Mouse (Mus musculus): ENCODE measurements at regions not wholly inside any gene's neighbourhood (a gene's known extent, or its start where the extent isn't known, plus 50 kb on each side); places are given as distances from the start of the nearest gene placed in this dataset.

GRCm38 (mm10) chr7:121589088-121589605 lies 117.9 kb downstream of the Usp31 start:
- Histone ChIP-seq H3K36me3 (no peaks in the 10 kb centered on the region), H3K9ac (no peak overlapping the region), H3K4me3 (no peak overlapping the region), H3K27ac (replicated peaks) (no peak overlapping the region), H3K9me3 (no peaks in the 10 kb centered on the region), H3K4me1 (no peaks in the 10 kb centered on the region), H3K4me2 (no peak overlapping the region), H3K27me3 (replicated peaks) (no peaks in the 10 kb centered on the region)
- WGBS = 71% methylated on average over 11 of the region's 11 CpGs
- ATAC-seq (ENCODE audit: extremely low read depth, insufficient number of reproducible peaks, low FRiP score, low TSS enrichment) = no peak

GRCm38 (mm10) chr7:121587713-121588112 lies 119.3 kb downstream of the Usp31 start:
- no peak overlapping the region for H3K9ac ChIP-seq
- H3K4me3 ChIP-seq = no peak overlapping the region
- H3K36me3 ChIP-seq = no peaks in the 10 kb centered on the region
- H3K27me3 ChIP-seq (replicated peaks) = no peaks in the 10 kb centered on the region
- H3K27ac ChIP-seq (replicated peaks) = no peak overlapping the region
- no peak overlapping the region for H3K4me2 ChIP-seq
- WGBS = 42% methylated on average over 2 of the region's 2 CpGs
- H3K9me3 ChIP-seq = no peaks in the 10 kb centered on the region
- no peaks in the 10 kb centered on the region for H3K4me1 ChIP-seq
- no peak for ATAC-seq (ENCODE audit: extremely low read depth, insufficient number of reproducible peaks, low FRiP score, low TSS enrichment)

- no peaks in the 10 kb centered on the region for H3K4me1 ChIP-seq
- no peaks in the 10 kb centered on the region for H3K9me3 ChIP-seq
- no peak for ATAC-seq (ENCODE audit: extremely low read depth, insufficient number of reproducible peaks, low FRiP score, low TSS enrichment)
- WGBS = 76% methylated on average over 10 of the region's 10 CpGs
- no peak overlapping the region for H3K4me2 ChIP-seq
- H3K27ac ChIP-seq (replicated peaks) = no peak overlapping the region
- no peak overlapping the region for H3K9ac ChIP-seq
- no peaks in the 10 kb centered on the region for H3K27me3 ChIP-seq (replicated peaks)
- H3K36me3 ChIP-seq = no peaks in the 10 kb centered on the region
- H3K4me3 ChIP-seq = no peak overlapping the region
These were observed 121.3 kb downstream of the Usp31 start for GRCm38 (mm10) chr7:121585721-121586120.

- Histone ChIP-seq H3K27ac (replicated peaks) (no peak overlapping the region), H3K4me1 (no peaks in the 10 kb centered on the region), H3K4me3 (no peak overlapping the region), H3K27me3 (replicated peaks) (no peaks in the 10 kb centered on the region), H3K36me3 (no peaks in the 10 kb centered on the region), H3K4me2 (no peak overlapping the region), H3K9ac (no peak overlapping the region), H3K9me3 (no peaks in the 10 kb centered on the region)
- no peak for ATAC-seq (ENCODE audit: extremely low read depth, insufficient number of reproducible peaks, low FRiP score, low TSS enrichment)
- 49% methylated on average over 4 of the region's 4 CpGs for WGBS
These were observed 127.6 kb downstream of the Usp31 start for GRCm38 (mm10) chr7:121579497-121579896.

GRCm38 (mm10) chr7:121572681-121573335 lies 134.2 kb downstream of the Usp31 start:
- no peaks in the 10 kb centered on the region for H3K9me3 ChIP-seq
- H3K4me1 ChIP-seq = no peaks in the 10 kb centered on the region
- H3K9ac ChIP-seq = no peak overlapping the region
- no peak overlapping the region for H3K4me3 ChIP-seq
- no peaks in the 10 kb centered on the region for H3K36me3 ChIP-seq
- no peak overlapping the region for H3K27ac ChIP-seq (replicated peaks)
- no peak for ATAC-seq (ENCODE audit: extremely low read depth, insufficient number of reproducible peaks, low FRiP score, low TSS enrichment)
- no peak overlapping the region for H3K4me2 ChIP-seq
- WGBS = 76% methylated on average over 5 of the region's 5 CpGs
- no peaks in the 10 kb centered on the region for H3K27me3 ChIP-seq (replicated peaks)

GRCm38 (mm10) chr7:121571741-121572140 lies 135.3 kb downstream of the Usp31 start:
- WGBS = 74% methylated on average over 3 of the region's 3 CpGs
- no peaks in the 10 kb centered on the region for H3K27me3 ChIP-seq (replicated peaks)

GRCm38 (mm10) chr7:121571292-121571691 lies 135.8 kb downstream of the Usp31 start:
- H3K36me3 ChIP-seq = no peaks in the 10 kb centered on the region
- H3K4me1 ChIP-seq = no peaks in the 10 kb centered on the region
- no peak overlapping the region for H3K4me2 ChIP-seq
- H3K4me3 ChIP-seq = no peak overlapping the region
- H3K27ac ChIP-seq (replicated peaks) = no peak overlapping the region
- no peak for ATAC-seq (ENCODE audit: extremely low read depth, insufficient number of reproducible peaks, low FRiP score, low TSS enrichment)
- H3K9ac ChIP-seq = no peak overlapping the region
- 61% methylated on average over 4 of the region's 4 CpGs for WGBS
- H3K9me3 ChIP-seq = no peaks in the 10 kb centered on the region
- H3K27me3 ChIP-seq (replicated peaks) = no peaks in the 10 kb centered on the region

More at GRCm38 (mm10) chr7:121571741-121572140, 135.3 kb downstream of the Usp31 start:
- H3K36me3 ChIP-seq = no peaks in the 10 kb centered on the region
- no peaks in the 10 kb centered on the region for H3K4me1 ChIP-seq
- no peak overlapping the region for H3K27ac ChIP-seq (replicated peaks)
- no peak overlapping the region for H3K4me2 ChIP-seq
- H3K9me3 ChIP-seq = no peaks in the 10 kb centered on the region
- ATAC-seq (ENCODE audit: extremely low read depth, insufficient number of reproducible peaks, low FRiP score, low TSS enrichment) = no peak
- no peak overlapping the region for H3K4me3 ChIP-seq
- H3K9ac ChIP-seq = no peak overlapping the region

- Histone ChIP-seq H3K9ac (no peak overlapping the region), H3K4me1 (no peaks in the 10 kb centered on the region), H3K4me2 (no peak overlapping the region), H3K9me3 (no peaks in the 10 kb centered on the region), H3K27me3 (replicated peaks) (no peaks in the 10 kb centered on the region), H3K4me3 (no peak overlapping the region), H3K36me3 (no peaks in the 10 kb centered on the region), H3K27ac (replicated peaks) (no peak overlapping the region)
- WGBS = 76% methylated on average over 7 of the region's 7 CpGs
- ATAC-seq (ENCODE audit: extremely low read depth, insufficient number of reproducible peaks, low FRiP score, low TSS enrichment) = no peak
These were observed 137.8 kb downstream of the Usp31 start for GRCm38 (mm10) chr7:121569248-121569647.

- H3K4me1 ChIP-seq = no peaks in the 10 kb centered on the region
- H3K36me3 ChIP-seq = no peaks in the 10 kb centered on the region
- no peak for ATAC-seq (ENCODE audit: extremely low read depth, insufficient number of reproducible peaks, low FRiP score, low TSS enrichment)
- no peak overlapping the region for H3K4me2 ChIP-seq
- H3K27ac ChIP-seq (replicated peaks) = no peak overlapping the region
- no peak overlapping the region for H3K4me3 ChIP-seq
- H3K9me3 ChIP-seq = no peaks in the 10 kb centered on the region
- WGBS = 46% methylated on average over 2 of the region's 2 CpGs
- no peak overlapping the region for H3K9ac ChIP-seq
- no peaks in the 10 kb centered on the region for H3K27me3 ChIP-seq (replicated peaks)
These were observed 139.0 kb downstream of the Usp31 start for GRCm38 (mm10) chr7:121568064-121568463.

GRCm38 (mm10) chr7:121563526-121563925 lies 143.5 kb downstream of the Usp31 start:
- Histone ChIP-seq H3K9me3 (no peaks in the 10 kb centered on the region), H3K4me3 (no peak overlapping the region), H3K4me2 (no peak overlapping the region), H3K4me1 (no peaks in the 10 kb centered on the region), H3K36me3 (no peaks in the 10 kb centered on the region), H3K27ac (replicated peaks) (no peak overlapping the region), H3K27me3 (replicated peaks) (no peaks in the 10 kb centered on the region; the same call in 1 of the 2 replicates), H3K9ac (no peak overlapping the region)
- WGBS = 26% methylated on average over 5 of the region's 5 CpGs
- ATAC-seq (ENCODE audit: extremely low read depth, insufficient number of reproducible peaks, low FRiP score, low TSS enrichment) = no peak

GRCm38 (mm10) chr7:121555420-121555819 lies 151.6 kb downstream of the Usp31 start:
- no peak overlapping the region for H3K9ac ChIP-seq
- no peak overlapping the region for H3K4me2 ChIP-seq
- H3K27me3 ChIP-seq (replicated peaks) = no peaks in the 10 kb centered on the region
- no peaks in the 10 kb centered on the region for H3K9me3 ChIP-seq
- no peaks in the 10 kb centered on the region for H3K36me3 ChIP-seq
- whole genome bisulfite sequencing = 36% methylated on average over 4 of the region's 4 CpGs
- H3K4me3 ChIP-seq = no peak overlapping the region
- no peak for ATAC-seq (ENCODE audit: extremely low read depth, insufficient number of reproducible peaks, low FRiP score, low TSS enrichment)
- no peaks in the 10 kb centered on the region for H3K4me1 ChIP-seq
- peak overlapping the region; percentile 10; the same call in 1 of the 2 replicates for H3K27ac ChIP-seq (replicated peaks)

All from heart, embryonic 13.5 days (tissue).